13 mouse cellular contexts compared by ENCODE assay signal in the genomic region with DNA sequence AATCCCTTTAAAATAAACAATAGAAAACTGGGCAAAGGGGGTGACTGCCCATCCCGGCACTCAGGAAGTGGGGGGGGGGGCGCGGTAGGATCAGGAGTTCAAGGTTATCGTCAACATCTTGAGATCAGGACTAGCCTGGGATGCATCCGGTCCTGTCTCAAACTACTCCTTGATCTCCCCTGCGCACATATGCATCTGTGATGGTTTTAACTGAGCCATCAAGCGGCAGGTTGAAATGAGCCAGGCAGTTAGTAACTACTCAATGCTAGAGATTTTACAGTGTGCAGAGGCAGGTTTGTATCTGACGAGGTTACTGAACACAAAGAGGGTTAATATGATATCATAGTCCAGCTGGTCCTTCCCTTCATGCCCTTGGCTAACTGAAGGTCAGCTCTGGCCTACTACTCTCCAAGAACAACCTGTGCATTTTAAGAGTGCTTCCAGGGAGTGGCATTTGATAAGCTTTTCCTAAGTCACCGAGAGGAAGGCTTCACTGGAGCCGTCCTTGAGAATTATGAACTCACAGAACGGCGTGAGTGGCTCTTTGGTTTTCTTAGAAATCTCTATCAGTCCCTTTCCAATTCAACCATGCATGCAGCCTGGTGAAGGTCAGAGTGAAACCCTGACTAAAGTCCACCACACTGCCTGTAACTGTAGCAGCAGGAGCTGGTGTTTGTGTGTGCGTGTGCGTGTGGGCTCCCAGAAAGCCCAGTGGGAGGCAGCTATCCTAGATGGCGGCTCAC.
"Had no signal": no experiment of that assay in that cellular context is flagged by ENCODE, and none has a peak within 500 bp of the region (broad histone marks: within the 10 kb centered on the region; RNA-seq: fewer than 3 reads in every experiment).

No protein-coding gene starts in this region.

- H3K36me3 ChIP-seq: limb, embryonic 13.5 days; liver, embryonic 12.5 days; midbrain, embryonic 12.5 days; neural tube, embryonic 13.5 days had no signal

- H3K4me1 ChIP-seq: limb, embryonic 13.5 days; liver, embryonic 12.5 days had no signal

- DNase-seq: kidney, postnatal 10 days; kidney, postnatal 4 days; left cerebral cortex, postnatal 4 days; lung, embryonic 14.5 days; right cerebral cortex, adult 18-20 months; right cerebral cortex, postnatal 25 days; thymus, postnatal 4 days had no signal

- H3K4me2 ChIP-seq: limb, embryonic 13.5 days; liver, embryonic 12.5 days; lung, embryonic 14.5 days; midbrain, embryonic 12.5 days; neural tube, embryonic 13.5 days had no signal

- H3K9me3 ChIP-seq: limb, embryonic 13.5 days; liver, embryonic 12.5 days; midbrain, embryonic 12.5 days; neural tube, embryonic 13.5 days had no signal

- ATAC-seq: liver, embryonic 12.5 days; midbrain, embryonic 16.5 days had no signal

- H3K4me3 ChIP-seq: layer of hippocampus, adult 2 months; limb, embryonic 13.5 days; liver, embryonic 12.5 days; midbrain, embryonic 12.5 days; neural tube, embryonic 13.5 days had no signal

- H3K9ac ChIP-seq: limb, embryonic 13.5 days; liver, embryonic 12.5 days; lung, embryonic 14.5 days; midbrain, embryonic 12.5 days; neural tube, embryonic 13.5 days had no signal

- H3K27ac ChIP-seq: layer of hippocampus, adult 2 months; limb, embryonic 13.5 days; liver, embryonic 12.5 days; midbrain, embryonic 12.5 days; neural tube, embryonic 13.5 days had no signal

- H3K27me3 ChIP-seq: limb, embryonic 13.5 days; liver, embryonic 12.5 days had no signal
